Mouse (Mus musculus) heart, postnatal 36 days (tissue): Measurements from ENCODE around the gene Adamts17. TPM values are rescaled to one million over a fixed set of nuclear protein-coding genes. Genes with fewer than 3 reads are reported as not detected.

Experiments used
- DNase-seq, 2 experiments: peaks; one replicate each; pipeline ENCODE4 v3.0.0; 2021 to 2022
- intact Hi-C: fragments of 180-260 bp; cut with DNase I; formaldehyde crosslinking; loops from one replicate; pipeline ENCODE4 v1.15.1; 2025
- total RNA-seq, 2 experiments: library from RNA; stranded (reverse); gene quantifications; 2 replicates each; pipeline ENCODE4 v1.2.3; 2021

Gene Adamts17
- total RNA-seq, 2 experiments from 2014 or later, result 1.3 to 1.5 TPM

DNA sequence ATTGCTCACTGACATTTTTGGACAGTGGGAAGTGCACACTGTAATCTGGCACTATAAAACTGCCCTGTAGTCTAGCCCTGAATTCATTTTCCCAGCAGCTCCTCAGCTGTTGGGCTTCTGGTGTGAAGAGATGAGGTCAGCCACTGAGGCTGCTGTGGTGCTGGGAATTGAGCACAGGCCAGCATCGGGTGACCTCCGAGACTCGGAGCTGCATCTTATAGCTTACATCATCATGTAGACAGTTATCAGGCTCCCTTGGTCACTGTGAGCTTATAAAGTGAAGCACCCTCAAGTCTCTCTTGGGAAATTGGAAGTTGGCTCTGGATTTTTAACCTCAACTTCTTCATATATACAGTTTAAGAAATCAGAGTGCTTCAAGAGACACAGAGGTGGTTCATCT lies 84.1 kb downstream of the Adamts17 start:
- DNase-seq, result no peak
- intact Hi-C loops, result no loop called here

- intact Hi-C loops, result no loop called here
- no peak for DNase-seq
These were observed 84.6 kb downstream of the Adamts17 start for GRCm38 (mm10) chr7:66924104-66924503.

DNA sequence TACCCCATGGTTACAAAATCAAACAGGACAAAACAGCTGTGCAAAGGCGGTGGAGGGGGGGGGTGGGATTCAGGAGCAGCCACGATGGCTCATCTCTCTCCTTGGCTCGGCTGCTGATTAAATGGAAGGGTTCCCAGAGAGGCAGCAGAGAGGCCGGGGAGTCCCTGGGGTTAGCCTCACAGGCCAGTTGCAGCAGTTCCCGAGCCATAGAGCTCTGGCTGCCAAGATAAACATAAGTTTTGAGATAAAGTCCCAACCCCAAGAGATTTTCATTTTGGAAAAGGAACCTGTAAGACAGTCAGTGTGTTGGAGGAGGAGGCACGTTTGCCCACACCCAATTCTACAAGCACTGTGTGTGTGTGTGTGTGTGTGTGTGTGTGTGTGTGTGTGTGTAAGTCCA lies 89.7 kb downstream of the Adamts17 start:
- intact Hi-C loops, result no loop called here
- peak; percentile 74 to 80 for DNase-seq

DNA sequence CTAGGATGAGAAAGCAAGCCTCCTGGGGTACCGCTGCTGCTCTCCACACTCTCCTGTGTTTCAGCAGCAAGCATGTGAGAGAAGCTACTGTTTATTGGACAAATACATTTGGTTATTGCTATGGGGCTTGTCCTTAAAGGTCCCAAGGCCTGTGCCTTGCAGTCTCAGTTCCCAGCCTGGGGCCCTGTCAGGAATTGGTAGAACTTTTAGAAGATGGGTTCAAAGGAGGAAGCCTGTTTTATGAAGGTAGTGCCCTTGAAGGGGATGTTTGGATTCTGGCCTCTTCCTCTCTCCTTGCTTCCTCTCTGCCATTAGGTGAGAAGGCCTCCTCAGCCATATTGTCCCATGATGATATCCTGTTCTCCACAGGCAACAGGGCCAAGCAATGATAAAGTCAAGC lies 91.8 kb downstream of the Adamts17 start:
- intact Hi-C loops, result loop anchor here (5.0 kb wide), 1 partner anchor 89 kb away; no protein-coding TSS in a partner anchor
- DNase-seq, result no peak

DNA sequence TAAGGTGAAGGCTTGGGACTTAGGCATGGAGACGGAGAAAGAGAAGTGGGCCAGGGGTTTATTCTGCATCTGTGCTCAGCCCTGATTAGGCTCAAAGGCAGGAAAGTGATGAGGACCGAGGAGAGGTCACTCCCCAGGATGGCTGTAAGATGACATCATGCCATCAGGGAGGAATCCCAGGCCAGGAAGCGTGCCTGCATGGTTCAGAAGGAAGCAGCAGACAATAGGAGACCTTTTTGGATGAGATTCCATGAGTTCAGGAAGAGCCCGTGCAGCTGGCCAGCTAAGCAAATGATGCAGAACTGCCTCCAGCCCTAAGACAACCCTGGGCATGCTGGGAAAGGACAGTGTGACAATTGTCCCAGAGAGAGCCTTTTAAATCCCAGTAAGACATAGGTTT lies 93.7 kb downstream of the Adamts17 start:
- DNase-seq, result peak; percentile 36 to 40
- intact Hi-C loops, result loop anchor here (2.0 to 5.0 kb wide), 2 partner anchors 42 to 91 kb away; no protein-coding TSS in a partner anchor

DNA sequence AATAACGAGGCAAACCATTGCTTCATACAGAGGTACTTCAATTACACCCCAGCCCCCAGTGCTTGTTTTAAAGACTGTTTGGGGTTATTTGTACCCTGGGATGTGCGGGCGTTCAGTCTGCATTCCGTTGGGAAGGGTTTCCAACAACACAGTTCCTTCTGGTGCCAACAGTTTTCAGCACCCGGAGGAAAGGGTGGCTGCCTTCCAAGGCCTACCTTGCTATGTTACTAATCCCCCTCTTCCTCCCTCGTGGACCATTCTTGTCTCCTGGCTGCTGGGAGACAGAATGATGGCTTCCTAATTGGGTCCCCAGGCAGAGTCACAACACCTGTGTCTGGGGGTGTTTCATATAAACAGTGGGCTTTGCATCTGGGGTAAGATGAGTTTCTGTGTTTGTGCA lies 94.5 kb downstream of the Adamts17 start:
- intact Hi-C loops, result loop anchor here (5.0 kb wide), 1 partner anchor 92 kb away; no protein-coding TSS in a partner anchor
- peak; percentile 29 to 30 for DNase-seq

DNA sequence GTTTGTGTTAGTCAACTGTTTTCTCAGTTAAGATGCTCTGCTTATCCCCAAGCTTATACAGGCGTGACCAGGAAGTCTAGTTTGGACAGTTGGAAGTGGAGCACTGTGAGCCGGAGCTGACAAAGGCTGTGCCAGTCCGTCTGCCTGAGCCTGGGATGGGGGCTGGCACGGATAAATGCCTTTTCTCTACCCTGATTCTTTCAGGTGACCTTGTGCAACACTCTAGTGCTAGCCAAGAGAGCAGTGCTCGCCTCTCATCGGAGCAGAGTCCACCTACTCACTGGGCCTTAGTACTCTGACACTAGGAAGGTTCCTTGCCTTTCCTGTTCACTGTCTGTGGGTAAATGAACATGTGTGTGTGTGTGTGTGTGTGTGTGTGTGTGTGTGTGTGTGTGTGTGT lies 95.5 kb downstream of the Adamts17 start:
- no peak for DNase-seq
- intact Hi-C loops, result no loop called here

DNA sequence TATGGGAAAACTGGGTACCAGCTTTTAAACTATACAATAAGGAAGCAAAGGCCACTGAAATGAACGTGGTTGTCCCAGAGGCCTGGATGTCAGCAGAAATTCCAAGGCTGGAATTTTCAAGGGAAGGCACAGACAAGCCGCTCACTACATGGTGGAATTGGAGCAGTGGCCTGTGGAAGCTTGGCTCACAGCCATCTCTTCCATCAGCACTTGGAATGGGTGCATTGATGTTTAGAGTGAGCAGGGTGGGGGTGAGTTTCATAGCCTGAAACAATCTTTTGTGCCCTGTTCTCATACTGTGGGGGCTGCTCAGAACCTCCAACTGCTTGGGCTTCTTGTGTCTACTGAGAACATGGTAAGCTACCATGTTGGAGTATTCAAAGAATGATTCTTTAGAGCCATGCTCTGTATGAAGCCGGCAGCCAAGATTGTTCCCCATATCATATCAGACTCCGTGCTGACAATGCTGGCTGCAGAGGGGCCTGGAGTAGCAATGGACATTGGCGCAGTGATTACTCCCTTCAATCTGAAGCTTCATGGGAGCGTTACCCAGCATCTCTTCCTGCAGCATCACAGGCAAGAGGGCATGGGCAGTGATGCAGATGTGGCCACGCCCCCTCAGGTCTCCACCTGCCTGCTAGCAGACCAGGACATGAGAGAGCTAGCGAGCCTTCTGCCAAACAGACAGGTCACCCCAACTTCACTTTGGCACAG lies 96.7 kb downstream of the Adamts17 start:
- no peak for DNase-seq
- intact Hi-C loops, result no loop called here

GRCm38 (mm10) chr7:66936911-66937310 lies 97.4 kb downstream of the Adamts17 start:
- no peak for DNase-seq
- intact Hi-C loops, result no loop called here

DNA sequence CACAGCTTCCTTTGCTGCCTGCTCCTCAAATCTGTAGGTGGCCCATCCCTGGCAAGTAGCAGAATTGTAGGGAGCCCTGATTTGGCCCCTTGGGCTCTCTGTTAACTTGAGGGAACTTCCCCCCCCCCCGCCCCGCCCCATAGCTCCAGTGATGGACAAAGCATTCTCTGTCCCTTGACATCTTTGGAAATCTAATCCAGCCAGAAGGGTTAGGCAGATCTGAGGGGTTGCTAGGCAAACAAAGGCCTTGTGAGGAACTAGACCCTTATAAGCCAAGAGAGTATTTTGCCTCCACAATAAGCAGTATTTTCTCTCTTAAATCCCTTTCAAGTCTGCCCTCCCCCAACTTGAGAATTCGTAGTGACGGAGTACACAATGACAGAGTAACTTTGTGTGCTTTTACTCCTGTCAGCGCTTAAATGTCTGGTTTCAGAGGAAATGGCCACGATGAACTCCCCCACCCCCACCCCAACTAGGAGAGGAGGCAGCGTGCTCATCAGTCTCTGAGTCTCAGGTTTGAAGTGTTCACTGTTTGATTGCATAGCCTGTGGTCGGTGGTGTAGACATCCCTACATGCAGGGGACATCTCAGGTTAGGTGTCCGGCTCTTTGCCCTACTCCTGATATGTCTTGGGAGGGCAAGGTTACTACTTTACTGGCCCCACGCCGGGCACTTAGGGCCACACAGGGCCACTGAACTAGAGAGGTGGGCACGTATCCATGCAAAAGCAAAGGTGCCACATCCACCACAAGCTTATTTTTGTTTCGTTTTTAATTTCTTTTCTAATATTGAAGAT lies 99.7 kb downstream of the Adamts17 start:
- intact Hi-C loops, result no loop called here
- DNase-seq, result no peak

- DNase-seq, result no peak
- intact Hi-C loops, result no loop called here
These were observed 101.2 kb downstream of the Adamts17 start for GRCm38 (mm10) chr7:66940761-66941160.

- intact Hi-C loops, result no loop called here
These were observed 109.5 kb downstream of the Adamts17 start for GRCm38 (mm10) chr7:66949006-66949405.

GRCm38 (mm10) chr7:66952921-66953320 lies 113.4 kb downstream of the Adamts17 start:
- no peak for DNase-seq
- intact Hi-C loops, result no loop called here

More at GRCm38 (mm10) chr7:66949006-66949405, 109.5 kb downstream of the Adamts17 start:
- no peak for DNase-seq

- intact Hi-C loops, result no loop called here
- no peak for DNase-seq
These were observed 114.5 kb downstream of the Adamts17 start for GRCm38 (mm10) chr7:66954073-66954472.

- no peak for DNase-seq
- intact Hi-C loops, result loop anchor here (5.0 kb wide), 1 partner anchor 78 kb away; no protein-coding TSS in a partner anchor
These were observed 115.2 kb downstream of the Adamts17 start for GRCm38 (mm10) chr7:66954723-66955122.

DNA sequence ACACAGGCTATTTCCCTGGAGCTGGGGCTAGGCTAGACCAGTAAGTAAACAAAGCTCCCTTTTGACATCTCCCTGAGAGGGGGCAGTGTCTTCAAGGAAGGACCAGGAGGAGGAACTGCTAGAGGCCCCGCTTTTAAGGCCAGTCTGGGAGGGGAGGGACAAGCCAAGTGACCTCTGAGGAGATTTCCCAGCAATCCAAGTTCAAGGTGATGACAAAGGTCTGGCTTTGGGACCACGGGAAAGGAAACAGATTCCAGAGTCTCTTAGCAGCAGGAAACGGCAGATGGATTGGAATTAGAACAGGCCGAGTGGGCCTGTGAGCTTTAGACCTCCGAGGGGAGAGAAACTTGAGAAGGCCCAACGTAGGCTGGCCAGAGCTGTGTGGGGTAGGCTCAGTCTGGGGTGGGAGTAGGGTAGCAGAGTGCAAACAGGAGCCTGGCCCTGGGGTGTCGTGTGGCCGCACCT lies 116.0 kb downstream of the Adamts17 start:
- peak; percentile 31 to 46 for DNase-seq
- intact Hi-C loops, result loop anchor here (5.0 kb wide), 1 partner anchor 77 kb away; no protein-coding TSS in a partner anchor

GRCm38 (mm10) chr7:66955978-66956377 lies 116.4 kb downstream of the Adamts17 start:
- peak; percentile 48 to 59 for DNase-seq
- intact Hi-C loops, result loop anchor here (5.0 kb wide), 1 partner anchor 76 kb away; no protein-coding TSS in a partner anchor

- DNase-seq, result no peak
- intact Hi-C loops, result loop anchor here (5.0 kb wide), 1 partner anchor 75 kb away; no protein-coding TSS in a partner anchor
These were observed 118.2 kb downstream of the Adamts17 start for GRCm38 (mm10) chr7:66957764-66958163.

DNA sequence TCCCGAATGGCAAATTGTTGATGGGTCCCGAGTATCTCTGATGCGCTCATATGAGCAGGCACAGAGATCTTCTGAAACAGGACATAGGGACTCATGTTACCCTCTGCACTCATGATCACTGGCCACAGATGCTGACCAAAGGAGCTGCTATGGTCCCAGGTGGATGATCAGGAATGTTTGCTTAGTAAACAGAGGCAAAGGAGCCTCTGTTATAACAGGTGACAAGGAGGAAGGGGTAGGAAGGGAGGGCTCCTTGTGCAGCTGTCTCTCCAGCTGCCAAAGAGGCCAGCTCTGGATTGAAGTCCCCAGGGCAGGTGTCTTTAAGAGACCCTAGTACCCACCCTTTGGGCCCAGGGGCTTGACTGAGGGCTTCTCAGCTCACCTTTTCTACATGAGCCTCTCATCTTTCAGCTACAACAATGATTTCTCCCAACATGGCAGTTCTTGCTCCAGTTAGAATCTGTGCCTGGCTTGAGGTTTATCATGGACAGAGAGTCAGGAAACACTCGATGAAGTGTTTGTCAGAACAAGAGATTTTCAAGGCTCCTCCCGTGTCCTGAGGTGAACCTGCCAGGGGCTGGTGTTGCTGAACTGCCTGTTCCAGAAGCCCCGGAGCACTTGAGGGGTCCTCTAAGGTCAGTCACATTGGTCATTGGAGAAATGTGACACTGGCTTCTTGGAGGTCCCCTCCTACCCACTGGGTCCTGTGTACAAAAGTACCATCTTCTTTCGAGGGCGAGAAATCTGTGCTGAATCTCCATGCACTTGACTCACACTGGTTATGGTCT lies 120.9 kb downstream of the Adamts17 start:
- intact Hi-C loops, result no loop called here
- no peak for DNase-seq

DNA sequence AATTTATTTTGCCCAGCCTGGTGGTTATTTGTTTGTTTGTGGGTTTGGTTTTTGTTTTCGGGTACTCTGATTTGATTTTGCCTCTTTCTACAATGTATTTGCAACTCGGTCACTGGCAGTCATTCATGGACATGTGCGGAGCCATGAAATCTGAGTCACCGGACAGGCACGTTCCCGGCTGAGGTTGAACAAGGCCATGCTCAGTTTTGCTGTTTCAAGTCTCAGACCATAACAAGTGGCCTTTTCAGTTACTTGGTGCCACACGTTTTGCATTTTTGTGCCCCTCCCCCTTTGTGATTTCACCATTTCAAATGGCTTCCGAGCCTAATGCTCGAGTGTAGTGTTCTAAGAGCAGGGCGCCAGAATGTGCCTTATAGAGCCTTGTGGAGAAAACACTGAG lies 123.2 kb downstream of the Adamts17 start:
- no peak for DNase-seq
- intact Hi-C loops, result no loop called here

DNA sequence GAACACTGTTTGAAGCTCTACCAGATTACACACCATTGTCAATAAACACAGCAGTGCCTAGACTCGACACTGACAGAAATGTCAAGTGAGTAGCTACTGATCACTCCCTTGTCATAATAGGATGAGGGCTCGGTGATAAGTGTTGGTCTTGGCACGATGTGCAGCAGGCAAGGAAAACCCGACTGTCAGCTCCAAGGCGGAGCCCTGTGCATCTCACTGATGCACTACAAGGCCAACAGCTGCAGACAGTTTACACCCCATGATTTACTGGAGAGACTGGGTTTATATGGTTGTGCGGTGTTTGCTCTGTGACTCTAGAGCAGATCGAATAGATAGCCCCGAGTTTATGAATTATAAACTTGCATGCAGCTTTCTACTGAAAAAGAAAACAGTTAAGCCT lies 124.0 kb downstream of the Adamts17 start:
- intact Hi-C loops, result no loop called here
- DNase-seq, result no peak
